Mouse (Mus musculus): Measurements from ENCODE around the gene Calhm4. TPM values are rescaled to one million over a fixed set of nuclear protein-coding genes. Genes with fewer than 3 reads are reported as not detected.
A peak's percentile ranks its signal among the peaks of the same experiment; 100 is the strongest.

Calhm4 gene
- polyA plus RNA-seq, 1 experiment from 2014 or later = not detected

- H3K27ac ChIP-seq (ENCODE audit: low read length) = no peak overlapping the region
- ATAC-seq (ENCODE audit: low read depth) = no peak
- WGBS = 74% methylated on average over 1 of the region's 1 CpGs
- no peaks in the 10 kb centered on the region for H3K36me3 ChIP-seq (ENCODE audit: control insufficient read depth, insufficient read depth, low read length)
- H3K9me3 ChIP-seq (ENCODE audit: control insufficient read depth, low read length) = no peaks in the 10 kb centered on the region
- H3K4me2 ChIP-seq (ENCODE audit: low read depth, low read length) = no peak overlapping the region
- H3K4me1 ChIP-seq (replicated peaks; ENCODE audit: control insufficient read depth, insufficient read depth, low read length) = no peaks in the 10 kb centered on the region
- no peak overlapping the region for H3K4me3 ChIP-seq (ENCODE audit: low read length)
- H3K9ac ChIP-seq (ENCODE audit: low read length) = no peak overlapping the region
- H3K27me3 ChIP-seq (ENCODE audit: control insufficient read depth, insufficient read depth, low read depth, low read length) = no peaks in the 10 kb centered on the region
Observed at GRCm38 (mm10) chr10:34069606-34070005, 25.5 kb upstream of the Calhm4 start.

GRCm38 (mm10) chr10:34066591-34066990, 22.5 kb upstream of the Calhm4 start:
- no peak for ATAC-seq (ENCODE audit: low read depth)
- no peaks in the 10 kb centered on the region for H3K36me3 ChIP-seq (ENCODE audit: control insufficient read depth, insufficient read depth, low read length)
- H3K27me3 ChIP-seq (ENCODE audit: control insufficient read depth, insufficient read depth, low read depth, low read length) = no peaks in the 10 kb centered on the region
- no peak overlapping the region for H3K4me2 ChIP-seq (ENCODE audit: low read depth, low read length)
- H3K9ac ChIP-seq (ENCODE audit: low read length) = no peak overlapping the region
- no peak overlapping the region for H3K4me3 ChIP-seq (ENCODE audit: low read length)
- H3K9me3 ChIP-seq (ENCODE audit: control insufficient read depth, low read length) = no peaks in the 10 kb centered on the region
- no peaks in the 10 kb centered on the region for H3K4me1 ChIP-seq (replicated peaks; ENCODE audit: control insufficient read depth, insufficient read depth, low read length)
- WGBS = 39% methylated on average over 3 of the region's 3 CpGs
- no peak overlapping the region for H3K27ac ChIP-seq (ENCODE audit: low read length)

GRCm38 (mm10) chr10:34053987-34054386, 9.9 kb upstream of the Calhm4 start:
- H3K4me1 ChIP-seq (replicated peaks; ENCODE audit: control insufficient read depth, insufficient read depth, low read length) = no peaks in the 10 kb centered on the region
- H3K27me3 ChIP-seq (ENCODE audit: control insufficient read depth, insufficient read depth, low read depth, low read length) = no peaks in the 10 kb centered on the region
- H3K27ac ChIP-seq (ENCODE audit: low read length) = no peak overlapping the region
- WGBS = 82% methylated on average over 2 of the region's 2 CpGs
- H3K4me2 ChIP-seq (ENCODE audit: low read depth, low read length) = no peak overlapping the region
- no peaks in the 10 kb centered on the region for H3K36me3 ChIP-seq (ENCODE audit: control insufficient read depth, insufficient read depth, low read length)
- no peak overlapping the region for H3K9ac ChIP-seq (ENCODE audit: low read length)
- H3K4me3 ChIP-seq (ENCODE audit: low read length) = no peak overlapping the region
- no peak for ATAC-seq (ENCODE audit: low read depth)
- no peaks in the 10 kb centered on the region for H3K9me3 ChIP-seq (ENCODE audit: control insufficient read depth, low read length)

- Histone ChIP-seq H3K4me2 (ENCODE audit: low read depth, low read length) (no peak within 1 kb of the TSS), H3K27ac (ENCODE audit: low read length) (no peak within 1 kb of the TSS), H3K27me3 (ENCODE audit: control insufficient read depth, insufficient read depth, low read depth, low read length) (no peaks in the 10 kb centered on the region), H3K36me3 (ENCODE audit: control insufficient read depth, insufficient read depth, low read length) (no peaks in the 10 kb centered on the region), H3K4me3 (ENCODE audit: low read length) (no peak within 1 kb of the TSS), H3K4me1 (replicated peaks; ENCODE audit: control insufficient read depth, insufficient read depth, low read length) (0 out of 2 replicates have a peak, but pooled peaks cover 2% of the 10 kb centered on the region), H3K9me3 (ENCODE audit: control insufficient read depth, low read length) (no peaks in the 10 kb centered on the region), H3K9ac (ENCODE audit: low read length) (no peak within 1 kb of the TSS)
- ATAC-seq (ENCODE audit: low read depth) = no peak
- WGBS = 90% methylated on average over 3 of the region's 3 CpGs
Observed at GRCm38 (mm10) chr10:34037401-34037800, 6.7 kb downstream of the Calhm4 start, which contains the start of gene Trappc3l. Gene Trappc3l (plus strand): TSS chr10:34037597.

GRCm38 (mm10) chr10:34036587-34036986, 7.5 kb downstream of the Calhm4 start:
- Histone ChIP-seq H3K9ac (ENCODE audit: low read length) (no peak overlapping the region), H3K27me3 (ENCODE audit: control insufficient read depth, insufficient read depth, low read depth, low read length) (no peaks in the 10 kb centered on the region), H3K4me2 (ENCODE audit: low read depth, low read length) (no peak overlapping the region), H3K27ac (ENCODE audit: low read length) (no peak overlapping the region), H3K4me3 (ENCODE audit: low read length) (no peak overlapping the region), H3K4me1 (replicated peaks; ENCODE audit: control insufficient read depth, insufficient read depth, low read length) (0 out of 2 replicates have a peak, but pooled peaks cover 2% of the 10 kb centered on the region), H3K36me3 (ENCODE audit: control insufficient read depth, insufficient read depth, low read length) (no peaks in the 10 kb centered on the region), H3K9me3 (ENCODE audit: control insufficient read depth, low read length) (no peaks in the 10 kb centered on the region)
- 15% methylated on average over 5 of the region's 5 CpGs for WGBS
- ATAC-seq (ENCODE audit: low read depth) = peak; percentile 62; the same call in 1 of the 2 replicates

GRCm38 (mm10) chr10:34033630-34034305, 10.3 kb downstream of the Calhm4 start:
- peak; percentile 90 for ATAC-seq (ENCODE audit: low read depth)
- Histone ChIP-seq H3K9me3 (ENCODE audit: control insufficient read depth, low read length) (no peaks in the 10 kb centered on the region), H3K27me3 (ENCODE audit: control insufficient read depth, insufficient read depth, low read depth, low read length) (no peaks in the 10 kb centered on the region), H3K27ac (ENCODE audit: low read length) (no peak overlapping the region), H3K4me3 (ENCODE audit: low read length) (peak overlapping the region; percentile 21; the same call in 1 of the 2 replicates), H3K4me2 (ENCODE audit: low read depth, low read length) (peak overlapping the region; percentile 57), H3K4me1 (replicated peaks; ENCODE audit: control insufficient read depth, insufficient read depth, low read length) (0 out of 2 replicates have a peak, but pooled peaks cover 2% of the 10 kb centered on the region), H3K9ac (ENCODE audit: low read length) (peak overlapping the region; percentile 59), H3K36me3 (ENCODE audit: control insufficient read depth, insufficient read depth, low read length) (no peaks in the 10 kb centered on the region)
- WGBS = 17% methylated on average over 22 of the region's 22 CpGs

- WGBS = 49% methylated on average over 5 of the region's 5 CpGs
- no peak overlapping the region for H3K27ac ChIP-seq (ENCODE audit: low read length)
- no peak overlapping the region for H3K4me2 ChIP-seq (ENCODE audit: low read depth, low read length)
- H3K36me3 ChIP-seq (ENCODE audit: control insufficient read depth, insufficient read depth, low read length) = no peaks in the 10 kb centered on the region
- H3K9ac ChIP-seq (ENCODE audit: low read length) = no peak overlapping the region
- H3K27me3 ChIP-seq (ENCODE audit: control insufficient read depth, insufficient read depth, low read depth, low read length) = no peaks in the 10 kb centered on the region
- no peak overlapping the region for H3K4me3 ChIP-seq (ENCODE audit: low read length)
- no peak for ATAC-seq (ENCODE audit: low read depth)
- H3K9me3 ChIP-seq (ENCODE audit: control insufficient read depth, low read length) = no peaks in the 10 kb centered on the region
- 0 out of 2 replicates have a peak, but pooled peaks cover 2% of the 10 kb centered on the region for H3K4me1 ChIP-seq (replicated peaks; ENCODE audit: control insufficient read depth, insufficient read depth, low read length)
Observed at GRCm38 (mm10) chr10:34030322-34030721, 13.8 kb downstream of the Calhm4 start.

GRCm38 (mm10) chr10:34019302-34020075, 24.6 kb downstream of the Calhm4 start, which contains the start of gene Rwdd1:
Gene Rwdd1 (minus strand): TSS chr10:34019624.
- Histone ChIP-seq H3K9ac (ENCODE audit: low read length) (peak within 1 kb of the TSS; percentile 95), H3K4me2 (ENCODE audit: low read depth, low read length) (peak within 1 kb of the TSS; percentile 83), H3K4me3 (ENCODE audit: low read length) (peak within 1 kb of the TSS; percentile 93), H3K4me1 (replicated peaks; ENCODE audit: control insufficient read depth, insufficient read depth, low read length) (peaks cover 15% of the 10 kb centered on the region), H3K36me3 (ENCODE audit: control insufficient read depth, insufficient read depth, low read length) (no peaks in the 10 kb centered on the region), H3K9me3 (ENCODE audit: control insufficient read depth, low read length) (no peaks in the 10 kb centered on the region), H3K27ac (ENCODE audit: low read length) (peak within 1 kb of the TSS; percentile 96), H3K27me3 (ENCODE audit: control insufficient read depth, insufficient read depth, low read depth, low read length) (no peaks in the 10 kb centered on the region)
- peak; percentile 100 for ATAC-seq (ENCODE audit: low read depth)
- 0% methylated on average over 73 of the region's 82 CpGs for WGBS

GRCm38 (mm10) chr10:34018746-34019301, 25.3 kb downstream of the Calhm4 start:
- Histone ChIP-seq H3K27ac (ENCODE audit: low read length) (peak overlapping the region; percentile 96), H3K9me3 (ENCODE audit: control insufficient read depth, low read length) (no peaks in the 10 kb centered on the region), H3K4me3 (ENCODE audit: low read length) (peak overlapping the region; percentile 93), H3K9ac (ENCODE audit: low read length) (peak overlapping the region; percentile 95), H3K27me3 (ENCODE audit: control insufficient read depth, insufficient read depth, low read depth, low read length) (no peaks in the 10 kb centered on the region), H3K4me2 (ENCODE audit: low read depth, low read length) (peak overlapping the region; percentile 83), H3K36me3 (ENCODE audit: control insufficient read depth, insufficient read depth, low read length) (no peaks in the 10 kb centered on the region), H3K4me1 (replicated peaks; ENCODE audit: control insufficient read depth, insufficient read depth, low read length) (peaks cover 15% of the 10 kb centered on the region)
- WGBS = 0% methylated on average over 21 of the region's 21 CpGs
- ATAC-seq (ENCODE audit: low read depth) = no peak

Measured in lung, embryonic 16.5 days (tissue).